Mouse (Mus musculus): Measurements from ENCODE around the gene Ctnnbl1. TPM values are rescaled to one million over a fixed set of nuclear protein-coding genes. Genes with fewer than 3 reads are reported as not detected.

Gene Ctnnbl1
- polyA plus RNA-seq, 1 experiment from 2014 or later = 106 TPM

DNA sequence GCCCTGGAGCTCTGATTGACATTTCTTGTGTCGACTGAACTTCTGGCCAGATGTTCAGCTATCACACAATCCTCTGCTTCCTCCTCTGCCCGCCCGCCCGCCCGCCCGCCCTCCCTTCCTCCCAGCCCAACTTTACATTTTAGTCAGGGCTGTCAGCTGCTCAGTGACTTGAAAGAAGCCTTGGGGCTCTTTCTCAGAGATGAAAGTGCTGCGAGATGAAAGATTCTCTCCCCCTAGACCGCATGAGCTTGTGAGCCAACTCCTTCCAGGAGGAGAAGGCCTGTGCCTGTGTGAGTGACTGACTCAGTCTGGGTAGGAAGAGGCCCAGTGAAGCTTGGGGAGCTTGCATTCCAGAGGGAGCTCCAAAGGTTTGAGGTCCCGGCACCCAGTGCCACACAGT is 9.4 kb downstream of the Ctnnbl1 start:
- H3K4me2 ChIP-seq (ENCODE audit: low read depth) = no peak overlapping the region
- ATAC-seq (ENCODE audit: insufficient read depth, low FRiP score, low TSS enrichment) (no peak), DNase-seq (ENCODE audit: low spot score) (no peak)
- no peaks in the 10 kb centered on the region for H3K9me3 ChIP-seq (ENCODE audit: control insufficient read depth, low read length)
- no peaks in the 10 kb centered on the region for H3K27me3 ChIP-seq (ENCODE audit: control insufficient read depth, insufficient read depth, low read length)
- H3K36me3 ChIP-seq (ENCODE audit: control insufficient read depth, insufficient read depth, low read length) = no peaks in the 10 kb centered on the region
- H3K9ac ChIP-seq (ENCODE audit: low read length) = no peak overlapping the region
- peaks cover 3% of the 10 kb centered on the region for H3K4me1 ChIP-seq (ENCODE audit: control insufficient read depth, insufficient read depth, low read length)
- WGBS = 57% methylated on average over 9 of the region's 9 CpGs
- H3K4me3 ChIP-seq (ENCODE audit: low read depth, low read length) = no peak overlapping the region
- H3K27ac ChIP-seq (ENCODE audit: low read depth, low read length) = no peak overlapping the region

DNA sequence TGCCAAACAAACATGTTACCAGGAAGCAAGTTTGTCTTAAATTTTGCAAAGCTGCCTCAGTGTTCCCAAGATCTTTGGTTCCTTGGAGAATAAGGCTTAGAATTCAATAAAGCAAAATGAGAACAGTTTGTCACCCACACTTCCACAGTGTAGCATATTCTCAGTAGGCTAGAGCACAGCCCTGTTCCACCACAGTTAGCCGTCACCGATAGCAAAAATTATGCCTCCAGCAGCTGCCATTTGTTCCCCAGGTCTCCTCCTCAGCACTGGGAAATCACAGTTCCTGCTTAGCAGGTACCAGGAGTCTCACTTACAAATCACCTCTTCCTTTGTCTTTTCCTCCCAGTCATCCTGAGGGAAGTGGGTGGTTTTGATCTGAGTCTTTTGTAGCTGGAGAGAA is 10.8 kb downstream of the Ctnnbl1 start:
- no peak for DNase-seq (ENCODE audit: low spot score)
- no peaks in the 10 kb centered on the region for H3K27me3 ChIP-seq (ENCODE audit: control insufficient read depth, insufficient read depth, low read length)
- no peak overlapping the region for H3K9ac ChIP-seq (ENCODE audit: low read length)
- H3K36me3 ChIP-seq (ENCODE audit: control insufficient read depth, insufficient read depth, low read length) = no peaks in the 10 kb centered on the region
- H3K4me3 ChIP-seq (ENCODE audit: low read depth, low read length) = no peak overlapping the region
- no peaks in the 10 kb centered on the region for H3K9me3 ChIP-seq (ENCODE audit: control insufficient read depth, low read length)
- no peak for ATAC-seq (ENCODE audit: insufficient read depth, low FRiP score, low TSS enrichment)
- no peak overlapping the region for H3K27ac ChIP-seq (ENCODE audit: low read depth, low read length)
- peaks cover 10% of the 10 kb centered on the region for H3K4me1 ChIP-seq (ENCODE audit: control insufficient read depth, insufficient read depth, low read length)
- 58% methylated on average over 2 of the region's 2 CpGs for WGBS
- no peak overlapping the region for H3K4me2 ChIP-seq (ENCODE audit: low read depth)

DNA sequence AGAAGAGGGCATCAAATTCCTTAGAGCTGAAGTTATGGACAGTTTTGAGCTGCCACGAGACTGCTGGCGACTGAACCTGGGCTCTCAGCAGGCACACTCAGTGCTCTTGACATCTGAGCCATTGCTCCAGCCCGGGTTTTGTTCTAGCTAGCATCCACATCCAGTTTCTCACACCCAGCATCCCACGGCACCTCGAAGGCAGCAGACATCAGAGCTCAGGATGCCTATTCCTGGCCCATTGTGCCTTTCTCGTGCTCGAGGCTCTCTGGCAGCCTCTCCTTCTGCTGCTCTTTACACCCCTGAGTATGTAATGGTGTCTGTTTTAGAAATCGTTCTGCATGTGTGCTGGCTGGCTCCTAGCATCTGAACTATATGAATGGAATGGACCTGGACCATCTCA is 13.3 kb downstream of the Ctnnbl1 start:
- no peak for ATAC-seq (ENCODE audit: insufficient read depth, low FRiP score, low TSS enrichment)
- Histone ChIP-seq H3K9ac (ENCODE audit: low read length) (no peak overlapping the region), H3K4me1 (ENCODE audit: control insufficient read depth, insufficient read depth, low read length) (peaks cover 10% of the 10 kb centered on the region), H3K4me3 (ENCODE audit: low read depth, low read length) (no peak overlapping the region), H3K36me3 (ENCODE audit: control insufficient read depth, insufficient read depth, low read length) (no peaks in the 10 kb centered on the region), H3K27me3 (ENCODE audit: control insufficient read depth, insufficient read depth, low read length) (no peaks in the 10 kb centered on the region), H3K4me2 (ENCODE audit: low read depth) (no peak overlapping the region), H3K9me3 (ENCODE audit: control insufficient read depth, low read length) (no peaks in the 10 kb centered on the region), H3K27ac (ENCODE audit: low read depth, low read length) (no peak overlapping the region)
- WGBS = 82% methylated on average over 8 of the region's 8 CpGs
- DNase-seq (ENCODE audit: low spot score) = no peak

DNA sequence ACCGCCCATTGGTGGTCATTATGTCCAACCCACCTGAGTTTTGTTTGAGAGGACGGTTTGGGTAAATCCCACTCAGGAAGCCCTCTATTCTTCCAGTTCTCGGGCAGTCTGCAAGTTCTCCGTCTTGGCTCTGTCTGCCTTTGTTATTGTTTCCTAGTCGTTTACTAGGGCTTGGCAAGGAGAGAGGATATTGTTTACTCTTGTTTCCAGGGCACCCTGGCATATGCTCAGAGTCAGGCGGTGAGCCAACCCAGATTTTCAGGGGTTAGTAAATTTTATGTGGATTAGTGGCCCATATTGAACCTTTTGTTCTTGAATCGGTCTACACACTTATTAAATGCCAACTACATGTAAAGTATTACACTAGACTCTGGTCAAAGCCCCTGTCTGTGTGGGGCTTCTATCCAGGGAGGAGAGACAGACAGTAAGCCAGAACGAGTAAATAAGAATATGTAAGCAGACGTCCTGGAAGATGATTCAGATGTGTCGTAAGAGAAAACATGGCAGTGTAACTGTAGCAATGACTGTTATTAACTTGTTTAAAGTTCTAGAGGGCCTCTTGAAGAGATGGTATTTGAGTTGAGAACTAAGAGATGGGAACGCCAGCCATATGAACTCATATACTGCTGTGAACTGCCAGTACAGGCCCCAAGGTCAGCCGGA is 13.9 kb downstream of the Ctnnbl1 start:
- Histone ChIP-seq H3K4me1 (ENCODE audit: control insufficient read depth, insufficient read depth, low read length) (peaks cover 10% of the 10 kb centered on the region), H3K9me3 (ENCODE audit: control insufficient read depth, low read length) (no peaks in the 10 kb centered on the region), H3K27ac (ENCODE audit: low read depth, low read length) (peak overlapping the region; percentile 63), H3K4me2 (ENCODE audit: low read depth) (no peak overlapping the region), H3K27me3 (ENCODE audit: control insufficient read depth, insufficient read depth, low read length) (no peaks in the 10 kb centered on the region), H3K4me3 (ENCODE audit: low read depth, low read length) (no peak overlapping the region), H3K9ac (ENCODE audit: low read length) (no peak overlapping the region), H3K36me3 (ENCODE audit: control insufficient read depth, insufficient read depth, low read length) (no peaks in the 10 kb centered on the region)
- ATAC-seq (ENCODE audit: insufficient read depth, low FRiP score, low TSS enrichment) (no peak), DNase-seq (ENCODE audit: low spot score) (no peak)
- 76% methylated on average over 12 of the region's 12 CpGs for WGBS

DNA sequence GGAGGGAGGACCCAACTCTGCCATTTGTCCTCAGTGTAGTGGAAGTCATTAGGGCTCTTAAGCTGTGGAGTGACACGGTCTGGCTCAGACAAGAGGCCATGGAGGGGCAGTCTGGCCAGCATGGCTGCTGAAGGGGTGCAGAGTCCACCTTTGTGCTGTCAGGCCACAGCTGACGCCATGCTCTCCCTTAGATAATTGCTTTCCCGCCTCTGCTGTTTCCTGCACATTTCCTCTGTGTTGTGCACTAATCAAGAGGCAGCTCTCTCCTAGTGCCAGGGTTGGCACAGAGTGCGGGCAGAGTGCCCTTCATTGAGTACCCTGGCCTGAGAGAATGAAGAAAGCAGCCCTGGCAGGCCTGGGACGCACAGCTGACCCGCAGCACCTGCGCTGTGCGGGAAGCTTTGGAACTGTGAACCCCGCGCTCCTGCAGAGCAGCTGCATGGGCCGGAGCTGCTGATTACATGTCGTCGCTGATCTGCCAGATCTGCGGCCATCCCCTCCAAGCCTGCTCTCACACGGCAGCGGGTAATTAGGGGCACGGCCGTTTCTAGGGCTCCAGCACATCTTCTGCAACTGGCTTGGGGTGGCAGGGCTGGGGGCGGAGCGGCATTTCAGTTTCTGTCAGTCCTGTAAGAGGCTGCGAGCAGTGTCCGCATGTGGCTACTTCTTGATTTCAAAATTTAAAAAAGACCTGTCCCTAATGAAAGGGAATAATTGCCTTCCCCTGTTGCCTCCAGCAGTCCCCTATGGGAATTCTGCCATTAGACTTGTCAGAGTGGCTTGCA is 14.6 kb downstream of the Ctnnbl1 start:
- H3K9ac ChIP-seq (ENCODE audit: low read length) = 0 out of 2 replicates have a peak overlapping the region, but pooled peaks have one; percentile 8
- no peak overlapping the region for H3K4me3 ChIP-seq (ENCODE audit: low read depth, low read length)
- H3K9me3 ChIP-seq (ENCODE audit: control insufficient read depth, low read length) = no peaks in the 10 kb centered on the region
- DNase-seq (ENCODE audit: low spot score) = no peak
- H3K27ac ChIP-seq (ENCODE audit: low read depth, low read length) = peak overlapping the region; percentile 63
- H3K4me2 ChIP-seq (ENCODE audit: low read depth) = no peak overlapping the region
- no peak for ATAC-seq (ENCODE audit: insufficient read depth, low FRiP score, low TSS enrichment)
- 58% methylated on average over 22 of the region's 22 CpGs for WGBS
- H3K36me3 ChIP-seq (ENCODE audit: control insufficient read depth, insufficient read depth, low read length) = no peaks in the 10 kb centered on the region
- peaks cover 10% of the 10 kb centered on the region for H3K4me1 ChIP-seq (ENCODE audit: control insufficient read depth, insufficient read depth, low read length)
- no peaks in the 10 kb centered on the region for H3K27me3 ChIP-seq (ENCODE audit: control insufficient read depth, insufficient read depth, low read length)

DNA sequence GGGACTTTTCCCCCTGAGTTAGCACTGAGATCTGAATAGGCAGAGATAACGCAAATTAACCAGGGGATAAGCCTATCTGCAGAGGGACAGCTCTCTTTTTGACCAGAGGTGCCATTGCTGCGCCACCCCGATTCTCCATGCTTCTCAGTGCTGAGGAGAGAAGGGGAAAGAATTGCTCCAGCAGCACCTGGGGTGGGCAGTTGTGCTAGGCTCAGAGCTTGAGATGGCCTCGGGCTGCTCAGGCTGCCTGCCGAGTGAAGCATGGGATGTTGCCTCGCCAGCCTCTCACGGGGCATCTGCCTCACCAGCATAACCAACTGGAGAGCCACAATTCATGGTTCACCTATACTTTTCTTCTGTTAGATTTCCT is 15.2 kb downstream of the Ctnnbl1 start:
- H3K9ac ChIP-seq (ENCODE audit: low read length) = 0 out of 2 replicates have a peak overlapping the region, but pooled peaks have one; percentile 8

DNA sequence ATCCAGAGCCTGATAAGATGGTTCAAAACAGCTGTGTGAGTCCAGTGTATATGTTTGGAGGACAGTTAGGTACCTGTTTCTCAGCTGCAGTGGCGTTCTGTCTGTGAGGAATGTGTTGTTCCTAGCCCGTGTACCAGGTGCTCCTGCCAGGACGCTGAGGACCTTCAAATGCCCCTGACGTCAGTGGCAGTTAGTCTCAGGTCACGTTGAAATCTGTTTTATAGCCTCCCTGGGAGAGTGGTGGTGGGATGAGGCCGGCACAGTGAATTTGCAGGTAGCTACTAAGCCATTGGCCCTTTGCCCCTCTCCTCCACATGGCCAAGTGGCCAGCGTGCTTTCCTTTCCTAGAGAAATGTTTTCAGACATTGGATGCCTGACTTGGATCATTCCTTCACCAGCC is 18.6 kb downstream of the Ctnnbl1 start:
- no peak overlapping the region for H3K9ac ChIP-seq (ENCODE audit: low read length)
- 77% methylated on average over 7 of the region's 7 CpGs for WGBS
- no peaks in the 10 kb centered on the region for H3K27me3 ChIP-seq (ENCODE audit: control insufficient read depth, insufficient read depth, low read length)
- H3K9me3 ChIP-seq (ENCODE audit: control insufficient read depth, low read length) = no peaks in the 10 kb centered on the region
- no peak overlapping the region for H3K4me3 ChIP-seq (ENCODE audit: low read depth, low read length)
- DNase-seq (ENCODE audit: low spot score) (no peak), ATAC-seq (ENCODE audit: insufficient read depth, low FRiP score, low TSS enrichment) (no peak)
- no peaks in the 10 kb centered on the region for H3K36me3 ChIP-seq (ENCODE audit: control insufficient read depth, insufficient read depth, low read length)
- no peak overlapping the region for H3K4me2 ChIP-seq (ENCODE audit: low read depth)
- no peak overlapping the region for H3K27ac ChIP-seq (ENCODE audit: low read depth, low read length)
- H3K4me1 ChIP-seq (ENCODE audit: control insufficient read depth, insufficient read depth, low read length) = peaks cover 10% of the 10 kb centered on the region

More for the DNA sequence above, 15.2 kb downstream of the Ctnnbl1 start:
- Histone ChIP-seq H3K27ac (ENCODE audit: low read depth, low read length) (peak overlapping the region; percentile 63; the same call in 1 of the 2 replicates), H3K4me3 (ENCODE audit: low read depth, low read length) (no peak overlapping the region), H3K9me3 (ENCODE audit: control insufficient read depth, low read length) (no peaks in the 10 kb centered on the region), H3K36me3 (ENCODE audit: control insufficient read depth, insufficient read depth, low read length) (no peaks in the 10 kb centered on the region), H3K27me3 (ENCODE audit: control insufficient read depth, insufficient read depth, low read length) (no peaks in the 10 kb centered on the region), H3K4me2 (ENCODE audit: low read depth) (no peak overlapping the region), H3K4me1 (ENCODE audit: control insufficient read depth, insufficient read depth, low read length) (peaks cover 10% of the 10 kb centered on the region)
- ATAC-seq (ENCODE audit: insufficient read depth, low FRiP score, low TSS enrichment) = no peak
- 72% methylated on average over 7 of the region's 7 CpGs for WGBS
- DNase-seq (ENCODE audit: low spot score) = no peak

DNA sequence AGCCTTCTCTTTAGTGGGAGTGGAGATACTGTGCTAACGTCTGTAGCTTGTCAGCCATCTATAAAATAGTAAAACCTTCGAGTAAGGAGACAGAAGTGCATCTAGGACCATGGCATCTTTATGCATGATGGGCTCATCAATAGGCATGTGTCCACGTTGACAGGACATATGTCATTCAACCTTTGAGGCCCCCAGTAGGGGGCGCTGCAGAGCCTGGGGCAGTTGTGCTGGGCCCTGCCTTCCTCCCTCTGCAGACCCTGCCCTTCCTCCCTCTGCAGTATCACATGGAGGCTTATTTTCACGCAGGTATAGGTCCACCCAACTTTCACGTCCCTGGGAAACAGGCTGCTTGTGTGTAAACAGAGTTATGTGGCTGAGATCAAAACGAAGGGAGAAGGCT is 19.0 kb downstream of the Ctnnbl1 start:
- Histone ChIP-seq H3K36me3 (ENCODE audit: control insufficient read depth, insufficient read depth, low read length) (no peaks in the 10 kb centered on the region), H3K27ac (ENCODE audit: low read depth, low read length) (no peak overlapping the region), H3K4me2 (ENCODE audit: low read depth) (no peak overlapping the region), H3K9ac (ENCODE audit: low read length) (no peak overlapping the region), H3K4me1 (ENCODE audit: control insufficient read depth, insufficient read depth, low read length) (peaks cover 10% of the 10 kb centered on the region), H3K4me3 (ENCODE audit: low read depth, low read length) (no peak overlapping the region), H3K27me3 (ENCODE audit: control insufficient read depth, insufficient read depth, low read length) (no peaks in the 10 kb centered on the region), H3K9me3 (ENCODE audit: control insufficient read depth, low read length) (no peaks in the 10 kb centered on the region)
- ATAC-seq (ENCODE audit: insufficient read depth, low FRiP score, low TSS enrichment) (no peak), DNase-seq (ENCODE audit: low spot score) (no peak)
- 79% methylated on average over 7 of the region's 7 CpGs for WGBS

DNA sequence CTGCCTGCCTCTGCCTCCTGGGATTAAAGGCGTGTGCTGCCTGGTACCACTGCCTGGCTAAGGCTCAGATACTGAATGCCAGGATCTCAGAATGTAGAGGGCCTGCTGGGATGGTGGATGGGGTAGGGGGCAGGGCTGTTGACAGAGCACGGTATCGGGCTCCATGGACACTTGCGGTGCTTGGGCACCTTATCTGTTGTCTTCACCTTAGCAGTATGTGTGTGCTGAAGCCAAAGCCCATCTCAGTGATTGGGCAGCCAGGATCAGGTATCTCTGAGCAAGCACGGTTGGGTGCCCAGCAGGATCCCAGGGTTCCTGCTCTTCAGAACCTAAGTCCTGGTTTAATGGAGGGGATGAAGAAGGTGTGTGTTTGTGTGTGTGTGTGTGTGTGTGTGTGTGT is 21.2 kb downstream of the Ctnnbl1 start:
- Histone ChIP-seq H3K4me1 (ENCODE audit: control insufficient read depth, insufficient read depth, low read length) (no peaks in the 10 kb centered on the region), H3K4me3 (ENCODE audit: low read depth, low read length) (no peak overlapping the region), H3K36me3 (ENCODE audit: control insufficient read depth, insufficient read depth, low read length) (no peaks in the 10 kb centered on the region), H3K27me3 (ENCODE audit: control insufficient read depth, insufficient read depth, low read length) (no peaks in the 10 kb centered on the region), H3K4me2 (ENCODE audit: low read depth) (no peak overlapping the region), H3K9me3 (ENCODE audit: control insufficient read depth, low read length) (no peaks in the 10 kb centered on the region), H3K27ac (ENCODE audit: low read depth, low read length) (no peak overlapping the region), H3K9ac (ENCODE audit: low read length) (no peak overlapping the region)
- ATAC-seq (ENCODE audit: insufficient read depth, low FRiP score, low TSS enrichment) = no peak
- WGBS = 88% methylated on average over 5 of the region's 5 CpGs
- DNase-seq (ENCODE audit: low spot score) = no peak
